Comparison of ENCODE assay signal across 8 mouse cellular contexts in the genomic region with DNA sequence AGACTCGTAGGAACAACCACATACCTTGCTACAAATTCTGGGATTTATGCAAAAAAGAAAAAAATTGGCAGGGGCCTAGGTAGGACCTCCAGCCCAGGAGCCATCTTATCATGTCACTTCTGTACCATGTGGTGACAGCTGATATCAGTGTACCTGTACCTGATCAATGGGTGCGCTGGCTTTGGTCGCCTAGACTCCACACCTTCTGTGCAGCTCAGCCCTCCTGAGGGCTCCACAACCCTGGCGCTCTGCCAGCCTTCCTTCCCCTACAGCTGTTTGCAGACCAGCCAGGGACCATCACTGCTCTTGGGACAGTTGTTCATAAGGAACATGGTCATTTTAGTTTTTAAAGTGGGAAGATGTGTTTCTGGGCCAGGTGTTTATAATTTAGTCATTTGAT. TPM values are rescaled to one million over a fixed set of nuclear protein-coding genes. Genes with fewer than 3 reads are reported as not detected.
A peak's percentile ranks its signal among the peaks of the same experiment; 100 is the strongest.
DNase-seq lines count a peak whose midpoint lies in the region; ATAC-seq lines count a peak whose summit lies in the region.

No protein-coding gene starts in this region.

- H3K36me3 ChIP-seq in intestine, embryonic 16.5 days (ENCODE audit: control insufficient read depth, insufficient read depth, low read length) = no peaks in the 10 kb centered on the region

- whole genome bisulfite sequencing in intestine, embryonic 16.5 days = 73% methylated on average over 4 of the region's 4 CpGs

- no peak overlapping the region for H3K9ac ChIP-seq in intestine, embryonic 16.5 days (ENCODE audit: low read depth, low read length)

- no peak overlapping the region for H3K27ac ChIP-seq in intestine, embryonic 16.5 days (ENCODE audit: low read length)

- H3K9me3 ChIP-seq in intestine, embryonic 16.5 days (ENCODE audit: control insufficient read depth, low read length) = peaks cover 18% of the 10 kb centered on the region

- peak; percentile 48 for DNase-seq in adrenal gland, postnatal 14 days
- DNase-seq in adrenal gland, adult 2 months = no peak
- peak; percentile 49 to 81 for DNase-seq in spleen, postnatal 4 days (ENCODE audit: low spot score in 2 of 2)
- DNase-seq in spleen, postnatal 14 days (ENCODE audit: low spot score in 2 of 2) = no peak
- no peak for DNase-seq in layer of hippocampus, adult 8-10 months (ENCODE audit: low spot score in 2 of 2)
- DNase-seq in layer of hippocampus, adult 18-20 months (ENCODE audit: low spot score in 2 of 2) = no peak

- H3K4me1 ChIP-seq in intestine, embryonic 16.5 days (ENCODE audit: control insufficient read depth, insufficient read depth, low read length) = no peaks in the 10 kb centered on the region

- no peaks in the 10 kb centered on the region for H3K27me3 ChIP-seq in intestine, embryonic 16.5 days (replicated peaks; ENCODE audit: control insufficient read depth, insufficient read depth, low read length)

- no peak overlapping the region for H3K4me3 ChIP-seq in intestine, embryonic 16.5 days (ENCODE audit: low read length)

- ATAC-seq in intestine, embryonic 16.5 days = peak; percentile 24; the same call in 1 of the 2 replicates
- peak; percentile 10; the same call in 1 of the 2 replicates for ATAC-seq in megakaryocyte, adult 5-6 weeks (ENCODE audit: poor library complexity, severe bottlenecking)

- no peak overlapping the region for H3K4me2 ChIP-seq in intestine, embryonic 16.5 days (ENCODE audit: low read depth, low read length)

RNA-seq across cellular contexts. Expression of gene Vmn1r3, which starts 44.4 kb away (rescaled TPM):
- not detected in 2 replicates for total RNA-seq in adrenal gland, postnatal 14 days (2021)
- under 1 TPM; 0.28 to 0.72 TPM for total RNA-seq in adrenal gland, adult 2 months (2021)
- 0.20 TPM in 1 of 2 replicates, not detected in the other for polyA plus RNA-seq in adrenal gland, adult 2 months (2012; rRNA removed)
- polyA plus RNA-seq in intestine, embryonic 16.5 days (2015; fragmentation: Nextera tagmentation; extraction: Ambion mirVana) = not detected in 2 replicates
- total RNA-seq in megakaryocyte, adult 5-6 weeks (2015) = not detected in 2 replicates
- not detected in 2 replicates for total RNA-seq in megakaryocyte, adult 5-6 weeks (2017)
- total RNA-seq in layer of hippocampus, adult 8-10 months (2022) = not detected
- not detected for total RNA-seq in layer of hippocampus, adult 18-20 months (2021)

Comparison
In these comparisons a context has a peak if more than half of its experiments do, and no peak if none do; other contexts are left out.
1. DNase-seq: peak in adrenal gland, postnatal 14 days (single experiment) and spleen, postnatal 4 days (2 of 2); none in adrenal gland, adult 2 months (single experiment), spleen, postnatal 14 days (0 of 2), layer of hippocampus, adult 8-10 months (0 of 2) and layer of hippocampus, adult 18-20 months (0 of 2).